Mouse (Mus musculus) lung, postnatal 10 days (tissue): ENCODE measurements around the gene Olfr5.
A peak's percentile ranks its signal among the peaks of the same experiment; 100 is the strongest.
"Not testable (repeated sequence)": the region's sequence is repeated elsewhere in the genome, so short reads cannot be mapped to it uniquely, and the experiment has no call there.

ENCODE experiments used
- DNase-seq: peaks from one replicate; pipeline ENCODE4 v3.0.0; 2021

The Olfr5 gene

GRCm38 (mm10) chr7:6486841-6487240 lies at the start of gene Olfr5:
TSS of gene Olfr5 (minus strand) at chr7:6486941.
- DNase-seq, result no peak

- no peak for DNase-seq
Measured at GRCm38 (mm10) chr7:6526141-6526540, 39.4 kb upstream of the Olfr5 start.

- no peak for DNase-seq
Measured at GRCm38 (mm10) chr7:6525001-6525400, 38.3 kb upstream of the Olfr5 start.

GRCm38 (mm10) chr7:6522850-6523249 lies 36.1 kb upstream of the Olfr5 start, which contains the start of gene Olfr1349:
TSS of gene Olfr1349 (minus strand) at chr7:6522950.
- DNase-seq, result no peak

GRCm38 (mm10) chr7:6521666-6522065 lies 34.9 kb upstream of the Olfr5 start:
- DNase-seq, result no peak

- no peak for DNase-seq
Measured at GRCm38 (mm10) chr7:6508648-6509047, 21.9 kb upstream of the Olfr5 start, which contains the start of gene Olfr1348. TSS of gene Olfr1348 (minus strand) at chr7:6508748.

- DNase-seq, result no peak
Measured at GRCm38 (mm10) chr7:6499655-6500054, 12.9 kb upstream of the Olfr5 start, which contains the start of gene Olfr1347. TSS of gene Olfr1347 (minus strand) at chr7:6499755.

- DNase-seq, result not testable (repeated sequence)
Measured at GRCm38 (mm10) chr7:6477633-6478032, 9.1 kb downstream of the Olfr5 start.

GRCm38 (mm10) chr7:6466951-6467350 lies 19.8 kb downstream of the Olfr5 start, which contains the start of gene Olfr1346:
TSS of gene Olfr1346 (plus strand) at chr7:6467101.
- no peak for DNase-seq

GRCm38 (mm10) chr7:6456399-6456798 lies 30.3 kb downstream of the Olfr5 start:
- DNase-seq, result no peak

GRCm38 (mm10) chr7:6455868-6456267 lies 30.9 kb downstream of the Olfr5 start, which contains the start of gene Olfr1336:
TSS of gene Olfr1336 (plus strand) at chr7:6456168.
- no peak for DNase-seq

GRCm38 (mm10) chr7:6447771-6448170 lies 39.0 kb downstream of the Olfr5 start:
- DNase-seq, result no peak

GRCm38 (mm10) chr7:6441173-6441572 lies 45.6 kb downstream of the Olfr5 start:
- DNase-seq, result no peak

- DNase-seq, result no peak
Measured at GRCm38 (mm10) chr7:6438388-6438787, 48.4 kb downstream of the Olfr5 start, which contains the start of gene Olfr1344. TSS of gene Olfr1344 (plus strand) at chr7:6438688.

GRCm38 (mm10) chr7:6430342-6430741 lies 56.4 kb downstream of the Olfr5 start:
- peak; percentile 22 for DNase-seq

GRCm38 (mm10) chr7:6429381-6429780 lies 57.4 kb downstream of the Olfr5 start:
- no peak for DNase-seq
